Mouse (Mus musculus) stomach, postnatal 0 days (tissue): ENCODE measurements around the gene Rln1. TPM values are rescaled to one million over a fixed set of nuclear protein-coding genes. Genes with fewer than 3 reads are reported as not detected.

Source experiments
- ATAC-seq: fragments of 200-750 bp; cut with Nextera tagmentation; 2 replicates; pipeline ENCODE4 v1.8.0; 2017; ENCODE audit not compliant: low FRiP score, low TSS enrichment
- DNase-seq: peaks from one replicate; pipeline ENCODE4 v3.0.0-alpha.2; 2016; ENCODE audit warnings: low spot score
- H3K27ac ChIP-seq: fragments of 300-500 bp; sonication (generic); replicated peaks from 2 replicates; pipeline ENCODE4 v1.5.1; 2014; ENCODE audit warnings: mild to moderate bottlenecking, control low read depth
- H3K27me3 ChIP-seq: fragments of 300-500 bp; sonication (generic); 2 replicates; pipeline ENCODE4 v1.6.1; 2014; ENCODE audit warnings: low read length; ENCODE audit not compliant: control insufficient read depth, insufficient read depth
- H3K36me3 ChIP-seq: fragments of 300-500 bp; sonication (generic); 2 replicates; pipeline ENCODE4 v1.6.1; 2014; ENCODE audit warnings: low read length, mixed read lengths; ENCODE audit not compliant: control insufficient read depth, insufficient read depth
- H3K4me1 ChIP-seq: fragments of 300-500 bp; sonication (generic); replicated peaks from 2 replicates; pipeline ENCODE4 v1.6.1; 2014; ENCODE audit warnings: antibody characterized with exemption; ENCODE audit not compliant: control insufficient read depth, insufficient read depth
- H3K4me2 ChIP-seq: fragments of 300-500 bp; sonication (generic); replicated peaks from 2 replicates; pipeline ENCODE4 v1.6.1; 2014; ENCODE audit warnings: low read depth, mild to moderate bottlenecking, control low read depth, moderate library complexity
- H3K4me3 ChIP-seq: fragments of 300-500 bp; sonication (generic); 2 replicates; pipeline ENCODE4 v1.5.1; 2014; ENCODE audit warnings: low read depth, low read length, control low read depth
- H3K9ac ChIP-seq: fragments of 300-500 bp; sonication (generic); 2 replicates; pipeline ENCODE4 v1.6.1; 2014; ENCODE audit warnings: mild to moderate bottlenecking, low read length, control low read depth, mixed read lengths
- H3K9me3 ChIP-seq: fragments of 300-500 bp; sonication (generic); 2 replicates; pipeline ENCODE4 v1.6.1; 2016; ENCODE audit warnings: low read length; ENCODE audit not compliant: control insufficient read depth
- CTCF ChIP-seq: IDR thresholded peaks from 2 replicates; pipeline ENCODE4 v1.5.1; 2016; ENCODE audit warnings: antibody characterized with exemption, low read depth, mild to moderate bottlenecking, moderate library complexity
- EP300 ChIP-seq: optimal IDR thresholded peaks from 2 replicates; pipeline ENCODE3; 2016; ENCODE audit warnings: antibody characterized with exemption
- WGBS: fragments of 180-500 bp; shearing (Covaris S2); extraction: QIAGEN DNeasy Blood & Tissue Kit; methylation state at CpG from one replicate; pipeline ENCODE4 v1.1.7; 2014; 5-methylcytosine and 5-hydroxymethylcytosine counted together
- polyA plus RNA-seq: library from polyadenylated mRNA; unstranded; fragments of >200 nt; fragmentation: Nextera tagmentation; extraction: Ambion mirVana; gene quantifications from 2 replicates; pipeline ENCODE4 v1.2.1, GENCODE M21; 2015

Gene Rln1
- 0.24 TPM in 1 of 2 replicates, not detected in the other for polyA plus RNA-seq

DNA sequence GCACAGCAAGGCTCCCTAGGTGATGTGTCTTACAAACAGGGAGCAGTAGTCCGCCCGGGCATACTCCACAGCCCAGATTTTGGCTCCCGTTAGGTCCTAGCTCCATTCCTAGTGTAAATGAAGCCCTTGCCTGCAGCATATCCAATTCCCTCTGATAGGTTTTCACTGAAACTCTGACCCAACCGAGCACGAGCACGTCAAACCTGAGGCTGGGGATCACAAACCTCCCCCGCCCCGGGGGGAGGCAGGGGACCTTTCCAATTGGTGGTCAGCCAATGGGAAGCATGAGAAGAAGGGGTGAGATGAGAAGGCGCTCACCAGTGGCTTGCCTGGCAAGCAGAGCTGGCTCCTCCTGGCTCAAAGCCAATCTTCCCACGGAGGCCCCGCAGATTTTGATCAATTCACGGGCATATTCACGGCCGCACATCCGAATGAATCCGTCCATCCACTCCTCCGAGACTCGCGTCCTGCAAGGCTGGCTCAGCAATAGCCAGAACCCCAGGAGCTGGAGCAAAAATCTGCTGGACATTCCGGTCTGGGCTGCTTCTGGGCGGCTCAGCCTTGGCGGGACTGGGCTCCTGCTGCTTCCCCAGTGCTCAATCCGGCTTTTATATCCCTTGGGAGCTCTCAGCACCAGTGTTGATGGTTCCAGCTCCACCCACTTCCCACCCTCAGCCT is at the start of gene Rln1:
TSS of gene Rln1 (minus strand) at position 603 of the 678 bp plus-strand sequence.
- ATAC-seq, result peak; percentile 80

DNA sequence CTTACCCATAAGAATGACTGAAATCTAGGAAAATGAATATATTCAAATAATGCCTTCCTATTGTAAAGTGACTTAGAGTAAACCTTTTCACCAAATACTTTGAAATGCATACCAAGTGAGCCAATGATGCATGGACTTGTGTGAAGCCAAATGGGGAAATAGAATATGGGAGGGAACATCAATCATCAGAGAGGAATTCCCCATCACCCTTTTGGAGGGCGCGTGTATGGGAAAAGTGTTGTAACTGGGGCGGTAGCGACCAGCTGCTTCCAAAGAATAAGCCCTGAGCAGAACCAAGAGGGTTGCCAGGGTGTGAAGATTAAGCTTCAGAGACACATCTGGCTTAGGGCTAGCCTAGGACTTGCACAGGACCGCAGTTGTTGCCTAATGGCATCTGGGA is 48.9 kb upstream of the Rln1 start:
- H3K4me1 ChIP-seq, result no peaks in the 10 kb centered on the region
- H3K4me2 ChIP-seq, result no peak overlapping the region
- WGBS, result 86% methylated on average over 5 of the region's 5 CpGs
- ATAC-seq, result no peak
- TF ChIP-seq CTCF (no peak), EP300 (no peak)
- H3K27me3 ChIP-seq, result no peaks in the 10 kb centered on the region
- H3K4me3 ChIP-seq, result no peak overlapping the region
- H3K9me3 ChIP-seq, result no peaks in the 10 kb centered on the region
- H3K9ac ChIP-seq, result no peak overlapping the region
- no peak for DNase-seq
- H3K27ac ChIP-seq, result no peak overlapping the region
- no peaks in the 10 kb centered on the region for H3K36me3 ChIP-seq

More for the DNA sequence above, at the start of gene Rln1:
- Histone ChIP-seq H3K36me3 (no peaks in the 10 kb centered on the region), H3K27me3 (no peaks in the 10 kb centered on the region), H3K9ac (peak within 1 kb of the TSS; percentile 41), H3K27ac (no peak within 1 kb of the TSS), H3K4me1 (no peaks in the 10 kb centered on the region), H3K4me2 (peak within 1 kb of the TSS; percentile 69), H3K4me3 (peak within 1 kb of the TSS; percentile 39), H3K9me3 (no peaks in the 10 kb centered on the region)
- TF ChIP-seq CTCF (no peak), EP300 (no peak)
- 3% methylated on average over 23 of the region's 23 CpGs for WGBS
- peak; percentile 55 for DNase-seq

DNA sequence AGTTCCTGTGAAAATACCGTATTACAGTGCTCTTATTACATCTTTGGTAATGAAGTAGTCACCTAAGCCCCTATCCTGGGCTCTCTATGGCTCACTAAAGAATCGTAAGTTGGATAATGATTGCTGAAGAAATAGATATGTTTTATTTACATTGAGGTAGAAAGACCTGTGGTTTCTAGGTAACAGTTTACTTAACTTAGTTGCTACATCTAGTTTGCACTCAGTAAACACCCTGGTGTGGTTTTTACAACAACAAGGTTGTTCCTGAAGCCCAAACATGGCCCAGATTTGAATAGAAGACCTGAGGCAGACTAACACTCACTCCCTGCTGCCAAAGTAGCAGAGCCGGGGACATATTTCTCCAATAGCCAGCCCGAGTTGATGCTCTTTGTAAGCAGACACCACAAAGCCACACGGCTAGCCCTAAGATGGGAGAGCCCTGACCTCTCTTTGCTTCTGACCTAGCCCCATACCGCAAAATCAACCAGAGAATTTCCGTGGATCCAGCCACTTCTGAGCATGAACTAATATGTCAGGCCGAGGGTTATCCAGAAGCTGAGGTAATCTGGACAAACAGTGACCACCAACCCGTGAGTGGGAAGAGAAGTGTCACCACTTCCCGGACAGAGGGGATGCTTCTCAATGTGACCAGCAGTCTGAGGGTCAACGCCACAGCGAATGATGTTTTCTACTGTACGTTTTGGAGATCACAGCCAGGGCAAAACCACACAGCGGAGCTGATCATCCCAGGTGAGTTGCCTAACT is 45.6 kb upstream of the Rln1 start:
- no peaks in the 10 kb centered on the region for H3K27me3 ChIP-seq
- H3K4me3 ChIP-seq, result no peak overlapping the region
- H3K4me2 ChIP-seq, result no peak overlapping the region
- DNase-seq (no peak), ATAC-seq (no peak)
- H3K27ac ChIP-seq, result no peak overlapping the region
- TF ChIP-seq EP300 (no peak), CTCF (no peak)
- no peaks in the 10 kb centered on the region for H3K4me1 ChIP-seq
- no peaks in the 10 kb centered on the region for H3K9me3 ChIP-seq
- 79% methylated on average over 14 of the region's 14 CpGs for WGBS
- no peaks in the 10 kb centered on the region; the same call in 1 of the 2 replicates for H3K36me3 ChIP-seq
- no peak overlapping the region for H3K9ac ChIP-seq

DNA sequence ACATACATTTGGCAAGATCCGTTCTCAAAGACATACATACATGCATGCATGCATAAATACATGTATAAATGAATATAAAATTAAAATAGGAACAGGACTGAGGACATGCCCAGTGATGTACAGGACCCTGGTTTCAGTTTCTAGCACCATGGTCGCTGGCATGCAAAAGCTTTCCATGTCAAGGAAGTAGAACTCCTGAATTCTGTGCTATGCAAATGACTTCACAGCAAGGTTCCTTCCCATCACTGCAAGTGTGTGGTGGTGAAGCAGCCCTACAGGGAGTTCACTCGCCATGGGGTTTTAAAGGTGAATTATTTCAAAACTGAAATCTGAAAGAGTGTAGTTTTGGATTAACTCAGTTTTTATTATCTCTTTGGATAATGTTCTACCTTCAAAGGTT is 41.9 kb upstream of the Rln1 start:
- TF ChIP-seq EP300, result no peak
- TF ChIP-seq CTCF, result no peak
- Histone ChIP-seq H3K27me3 (no peaks in the 10 kb centered on the region), H3K4me2 (no peak overlapping the region), H3K27ac (no peak overlapping the region), H3K36me3 (no peaks in the 10 kb centered on the region; the same call in 1 of the 2 replicates), H3K9me3 (no peaks in the 10 kb centered on the region), H3K4me1 (no peaks in the 10 kb centered on the region), H3K9ac (no peak overlapping the region), H3K4me3 (no peak overlapping the region)
- DNase-seq, result no peak
- 79% methylated on average over 3 of the region's 3 CpGs for WGBS
- no peak for ATAC-seq

DNA sequence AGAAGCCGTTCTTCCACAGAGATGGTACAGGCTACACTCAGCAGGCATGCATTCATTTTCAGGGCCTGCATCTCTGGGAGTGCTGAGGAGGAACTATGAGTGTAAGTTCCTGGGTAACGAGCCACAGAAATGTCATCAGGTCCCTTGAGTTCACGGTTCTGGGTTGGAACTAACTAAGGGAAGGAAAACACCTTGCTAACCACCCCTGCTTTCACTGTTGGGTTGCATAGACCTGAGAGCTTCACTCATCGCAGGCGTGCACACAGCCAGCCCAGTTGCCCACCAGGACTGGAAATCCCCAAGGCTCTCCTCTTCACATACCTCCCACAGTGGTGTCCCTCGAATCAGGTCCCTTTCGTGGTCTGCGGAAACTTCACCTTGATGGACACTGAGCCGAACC is 40.5 kb upstream of the Rln1 start:
- Histone ChIP-seq H3K9ac (no peak overlapping the region), H3K4me3 (no peak overlapping the region), H3K9me3 (no peaks in the 10 kb centered on the region), H3K27ac (no peak overlapping the region), H3K36me3 (no peaks in the 10 kb centered on the region; the same call in 1 of the 2 replicates), H3K27me3 (no peaks in the 10 kb centered on the region), H3K4me2 (no peak overlapping the region), H3K4me1 (no peaks in the 10 kb centered on the region)
- no peak for TF ChIP-seq EP300
- TF ChIP-seq CTCF, result no peak
- ATAC-seq, result no peak
- 91% methylated on average over 9 of the region's 9 CpGs for WGBS
- no peak for DNase-seq

DNA sequence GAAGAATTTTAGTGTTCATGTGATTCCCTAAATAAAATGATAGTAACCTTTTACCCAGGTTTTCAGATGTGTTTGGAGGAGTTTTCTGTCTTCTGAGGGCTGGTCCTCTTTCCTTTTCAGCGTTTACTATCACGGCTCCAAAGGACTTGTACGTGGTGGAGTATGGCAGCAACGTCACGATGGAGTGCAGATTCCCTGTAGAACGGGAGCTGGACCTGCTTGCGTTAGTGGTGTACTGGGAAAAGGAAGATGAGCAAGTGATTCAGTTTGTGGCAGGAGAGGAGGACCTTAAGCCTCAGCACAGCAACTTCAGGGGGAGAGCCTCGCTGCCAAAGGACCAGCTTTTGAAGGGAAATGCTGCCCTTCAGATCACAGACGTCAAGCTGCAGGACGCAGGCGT is 39.0 kb upstream of the Rln1 start:
- no peaks in the 10 kb centered on the region for H3K4me1 ChIP-seq
- ATAC-seq, result no peak
- H3K4me3 ChIP-seq, result no peak overlapping the region
- 0 out of 2 replicates have a peak overlapping the region, but pooled peaks have one; percentile 5 for H3K4me2 ChIP-seq
- DNase-seq, result no peak
- H3K9me3 ChIP-seq, result no peaks in the 10 kb centered on the region
- no peak for TF ChIP-seq EP300
- TF ChIP-seq CTCF, result no peak
- H3K9ac ChIP-seq, result no peak overlapping the region
- no peaks in the 10 kb centered on the region for H3K27me3 ChIP-seq
- no peaks in the 10 kb centered on the region; the same call in 1 of the 2 replicates for H3K36me3 ChIP-seq
- 53% methylated on average over 11 of the region's 11 CpGs for WGBS
- no peak overlapping the region for H3K27ac ChIP-seq
